Mouse (Mus musculus): Measurements from ENCODE around the gene Arhgap23.

Arhgap23 gene

GRCm38 (mm10) chr11:97534442-97535307, 119.3 kb downstream of the Arhgap23 start:
- no peak for DNase-seq

DNA sequence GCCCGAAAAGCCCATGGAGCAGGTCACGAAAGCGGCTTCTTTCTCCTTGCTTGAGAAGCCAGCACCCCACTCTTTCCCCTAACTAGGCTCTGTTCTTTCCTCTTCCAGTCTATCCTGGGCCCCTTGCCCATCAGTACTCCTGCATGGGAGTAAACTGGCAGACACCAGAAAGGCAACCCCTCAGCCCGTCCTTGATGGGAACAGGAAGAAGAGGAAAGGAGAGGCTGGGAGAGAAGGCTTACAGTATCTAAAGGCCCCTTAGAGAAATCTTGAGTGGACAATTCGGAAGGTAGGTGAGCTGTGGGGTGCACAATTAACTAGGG, 119.9 kb downstream of the Arhgap23 start:
- no peak for DNase-seq

DNA sequence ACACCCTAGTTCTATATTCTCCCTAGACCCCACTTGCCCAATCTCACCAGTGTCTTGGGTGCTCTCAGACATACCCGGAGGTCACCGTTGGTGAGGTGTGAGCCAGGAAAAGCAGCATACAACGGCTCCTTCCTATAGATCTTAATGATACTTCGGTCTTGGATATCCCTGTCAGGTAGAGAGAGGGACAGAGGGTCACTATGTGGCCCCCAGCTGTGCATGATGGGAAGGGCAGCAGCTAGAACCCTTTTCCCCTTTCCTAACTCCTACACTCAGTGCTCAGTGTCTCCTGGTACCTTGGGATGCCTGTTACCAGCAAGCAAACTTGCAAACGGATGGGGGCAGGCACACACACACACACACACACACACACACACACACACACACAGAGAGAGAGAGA, 120.3 kb downstream of the Arhgap23 start:
- no peak for DNase-seq

GRCm38 (mm10) chr11:97536083-97536747, 120.9 kb downstream of the Arhgap23 start:
- no peak for DNase-seq

GRCm38 (mm10) chr11:97536835-97537579, 121.7 kb downstream of the Arhgap23 start:
- DNase-seq: no peak

- DNase-seq: no peak
These were observed 122.3 kb downstream of the Arhgap23 start for GRCm38 (mm10) chr11:97537580-97538089.

GRCm38 (mm10) chr11:97539622-97540021, 124.3 kb downstream of the Arhgap23 start:
- DNase-seq: no peak

DNA sequence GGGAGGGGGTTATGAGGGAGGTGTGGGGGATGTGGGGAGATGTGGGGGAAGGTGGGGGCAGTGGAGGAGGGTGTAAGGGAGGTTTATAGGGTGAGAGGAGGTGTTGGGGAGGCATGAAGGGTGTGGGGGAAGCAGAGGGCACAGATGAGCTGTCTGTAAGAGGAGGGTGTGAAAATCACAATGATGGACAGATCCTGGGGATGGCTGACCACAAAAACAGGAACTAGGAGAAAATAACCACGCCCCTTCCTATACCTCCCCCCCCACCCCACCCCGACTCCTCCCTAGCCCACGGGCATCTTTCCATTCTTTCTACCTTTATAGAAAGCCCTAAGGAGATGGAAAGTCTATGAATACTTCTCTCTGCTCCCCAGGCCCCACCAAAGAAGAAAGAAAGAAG, 124.8 kb downstream of the Arhgap23 start:
- DNase-seq: no peak

DNA sequence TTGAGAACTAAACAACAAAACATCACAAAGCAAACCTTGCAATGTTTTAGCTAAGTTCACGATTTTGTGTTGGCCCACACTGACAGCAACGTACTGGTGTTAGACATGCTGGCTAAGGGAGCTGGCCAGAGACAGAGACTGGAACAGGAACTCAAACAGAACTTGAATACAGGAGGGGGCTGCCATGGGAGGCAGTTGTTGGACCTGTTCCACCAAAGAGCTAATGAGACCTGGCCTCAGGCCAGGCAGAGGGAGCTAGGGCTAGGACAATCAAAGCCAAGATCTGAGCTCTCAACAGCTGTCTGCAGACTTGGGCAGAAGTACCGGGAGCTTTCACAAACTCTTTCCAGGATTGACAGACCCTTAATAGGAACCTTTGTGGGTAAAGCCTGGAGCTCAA, 125.3 kb downstream of the Arhgap23 start:
- no peak for DNase-seq

DNA sequence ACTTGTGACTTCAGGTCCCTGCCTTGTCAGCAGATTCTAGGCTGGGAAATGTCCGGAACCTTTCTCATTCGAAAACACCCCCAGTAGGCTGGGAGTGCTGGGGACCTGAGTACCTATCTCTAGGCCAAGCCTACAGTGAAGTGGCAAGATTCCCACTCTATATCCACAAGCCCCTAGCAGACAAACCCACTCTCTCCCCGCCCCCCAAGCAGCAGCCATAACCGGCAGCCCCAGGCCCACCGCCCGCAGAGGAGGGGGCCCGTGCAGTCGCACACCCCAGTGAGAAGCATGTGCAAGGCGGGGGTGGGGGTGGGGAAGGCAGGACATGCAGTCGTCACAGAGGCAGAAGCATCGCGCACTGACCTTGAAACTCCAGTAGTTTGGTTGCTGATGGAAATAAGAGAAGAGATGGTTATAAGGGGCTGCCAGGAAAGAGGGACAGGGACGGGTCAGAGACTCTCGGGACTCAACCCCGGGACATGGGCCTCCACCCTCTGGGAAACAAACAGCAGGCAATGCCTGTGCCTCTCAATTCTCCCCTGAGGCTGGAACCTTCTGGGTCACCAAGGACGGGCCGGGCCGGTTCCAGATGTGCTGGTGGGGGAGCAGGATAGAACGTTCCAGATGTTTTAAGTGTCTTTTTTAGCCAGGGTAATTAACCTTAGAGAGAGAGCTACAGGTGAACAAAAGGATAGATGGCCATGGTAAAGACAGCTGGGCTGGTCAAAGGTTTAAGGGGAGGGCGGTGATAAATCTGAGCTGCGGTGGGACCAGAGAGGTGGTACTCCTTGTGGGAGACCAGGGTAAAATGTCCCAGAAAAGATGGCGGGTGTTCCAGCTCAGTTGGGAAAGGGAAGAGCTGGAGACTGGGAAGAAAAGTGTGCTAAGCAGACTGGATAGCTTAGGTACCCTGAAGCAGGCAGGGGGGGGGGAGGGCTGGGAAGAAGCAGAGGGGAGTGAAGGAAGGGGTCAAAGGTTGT, 127.1 kb downstream of the Arhgap23 start:
- no peak for DNase-seq

DNA sequence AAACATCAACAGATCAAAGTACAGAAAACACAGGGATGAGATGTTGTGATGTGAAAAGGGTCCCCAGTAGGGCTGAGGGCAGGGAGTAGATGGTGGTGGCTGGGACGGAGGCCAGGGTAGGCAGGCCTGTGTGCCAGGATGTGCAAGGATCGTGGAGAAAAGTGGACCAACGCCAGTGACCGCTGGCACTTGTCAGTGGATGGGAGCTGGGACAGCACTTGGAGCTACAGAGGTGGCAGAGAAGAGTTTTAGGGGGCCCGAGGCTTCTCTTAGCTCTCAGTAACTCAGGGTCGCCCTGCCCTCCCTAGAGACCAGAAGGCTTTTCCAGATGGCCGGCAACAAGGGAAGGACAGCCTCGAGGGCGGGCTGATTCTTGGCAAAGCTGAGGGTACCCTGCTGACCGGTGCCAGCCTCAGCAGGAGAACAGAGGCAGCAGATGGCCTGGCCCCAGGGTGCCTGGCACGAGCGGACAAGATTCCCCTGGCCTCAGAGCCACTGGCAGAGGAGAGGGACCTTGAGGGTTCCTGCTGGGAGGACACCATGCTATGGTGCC, 127.9 kb downstream of the Arhgap23 start:
- DNase-seq: no peak

DNA sequence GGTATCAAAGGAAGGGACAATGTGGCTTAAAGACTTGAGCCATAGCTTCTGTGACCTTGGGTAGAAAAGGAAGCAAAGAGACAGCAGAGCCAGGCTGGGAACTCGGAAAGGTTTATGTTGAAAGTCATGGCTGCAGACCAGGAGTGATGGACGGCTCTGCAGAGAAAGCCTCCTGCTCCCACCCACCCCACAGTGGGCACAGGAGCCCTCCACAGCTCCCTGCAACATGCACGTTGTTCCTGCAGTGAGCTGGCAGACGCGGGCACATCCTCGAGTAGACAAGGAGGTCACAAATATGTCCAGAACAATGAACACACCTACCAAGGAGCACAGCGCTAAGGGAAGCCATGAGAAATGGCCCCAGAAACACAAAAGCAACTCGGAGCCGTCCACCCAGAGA, 128.6 kb downstream of the Arhgap23 start:
- no peak for DNase-seq

- DNase-seq: no peak
These were observed 130.7 kb downstream of the Arhgap23 start for GRCm38 (mm10) chr11:97545808-97546560.

GRCm38 (mm10) chr11:97546804-97547411, 131.6 kb downstream of the Arhgap23 start:
- DNase-seq: peak in 1 of 2 experiments; percentile 46

- no peak for DNase-seq
These were observed 132.8 kb downstream of the Arhgap23 start for GRCm38 (mm10) chr11:97547957-97548706.

GRCm38 (mm10) chr11:97548757-97549156, 133.4 kb downstream of the Arhgap23 start:
- DNase-seq: no peak
